Mouse (Mus musculus) cerebellum, adult 18-20 months (tissue): ENCODE measurements around the gene Rnf126.

Experiments
- DNase-seq, 2 experiments: peaks; one replicate each; pipeline ENCODE4 v3.0.0; 2021

The Rnf126 gene

DNA sequence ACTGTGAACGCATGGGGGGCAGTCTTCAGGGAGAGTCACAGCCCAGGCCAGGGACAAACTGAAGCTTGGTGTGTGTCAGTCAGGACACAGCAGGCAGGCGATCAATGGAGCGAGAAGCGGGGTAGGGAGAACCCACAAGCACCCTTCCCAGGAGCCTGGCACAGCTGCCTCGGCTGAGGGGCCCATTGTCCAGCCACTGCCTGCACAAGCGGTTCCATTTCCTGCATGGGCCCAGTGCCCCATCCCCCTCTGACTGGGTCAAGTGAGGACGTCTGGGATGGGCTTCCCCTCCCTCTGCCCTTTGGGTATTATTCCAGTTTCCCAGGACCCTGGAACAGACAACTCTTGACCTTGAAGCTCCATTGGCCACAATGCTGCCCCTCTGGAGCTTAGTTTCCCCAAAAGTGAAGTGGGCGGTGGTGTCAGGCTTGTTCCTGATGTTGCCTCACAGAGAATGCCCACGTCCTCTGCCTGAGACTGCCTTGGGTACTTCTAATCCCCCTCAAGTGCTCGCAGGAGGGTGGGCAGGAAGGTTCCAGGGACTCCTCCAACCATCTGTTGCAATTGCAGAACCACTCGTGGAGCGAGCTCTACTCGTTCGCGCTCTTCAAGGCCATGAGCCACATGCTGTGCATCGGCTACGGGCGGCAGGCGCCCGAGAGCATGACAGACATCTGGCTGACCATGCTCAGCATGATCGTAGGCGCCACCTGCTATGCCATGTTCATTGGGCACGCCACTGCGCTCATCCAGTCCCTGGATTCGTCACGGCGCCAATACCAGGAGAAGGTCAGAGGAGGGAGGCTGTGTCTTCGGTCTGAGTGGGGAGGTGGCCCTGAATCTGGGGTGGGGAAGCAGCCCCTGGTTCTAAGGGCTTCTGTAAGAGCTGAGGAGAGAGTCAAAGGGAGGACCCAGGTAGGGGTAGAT is 38.2 kb downstream of the Rnf126 start:
- no peak for DNase-seq

DNA sequence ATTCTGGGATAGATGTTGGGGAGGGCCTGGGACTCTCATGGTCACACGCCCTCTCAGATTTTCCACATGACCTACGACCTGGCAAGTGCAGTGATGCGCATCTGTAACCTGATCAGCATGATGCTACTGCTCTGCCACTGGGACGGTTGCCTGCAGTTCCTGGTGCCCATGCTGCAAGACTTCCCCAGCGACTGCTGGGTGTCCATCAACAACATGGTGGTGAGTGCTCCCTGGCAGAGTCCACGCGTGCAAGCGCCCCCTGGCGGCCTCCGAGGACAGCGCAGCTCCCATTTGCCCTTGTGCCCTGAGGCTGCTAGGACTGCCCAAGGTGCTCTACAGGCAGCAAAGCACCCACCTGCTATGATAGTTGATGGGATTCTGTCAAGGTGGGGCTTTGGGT is 40.7 kb downstream of the Rnf126 start:
- peak; percentile 58 to 67 for DNase-seq

DNA sequence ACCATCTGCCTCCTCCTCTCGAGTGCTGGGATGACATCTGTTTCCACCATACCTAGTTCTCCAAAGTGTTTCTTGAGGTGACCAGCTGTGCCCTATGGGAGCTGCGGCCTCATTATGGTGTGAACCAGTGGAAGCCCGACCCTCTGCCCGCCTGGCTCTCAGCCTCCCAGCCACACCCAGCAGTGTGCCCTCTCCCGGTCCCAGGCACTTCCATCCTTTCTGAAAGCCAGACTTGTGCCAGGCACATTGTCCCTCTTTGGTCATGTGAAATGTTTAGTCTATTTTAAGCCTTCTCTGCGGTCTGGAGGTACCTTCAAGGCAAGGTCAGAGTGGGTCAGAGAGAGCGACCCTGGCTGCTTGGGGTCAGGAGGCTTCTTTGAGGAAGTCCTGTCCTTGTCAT is 43.1 kb downstream of the Rnf126 start:
- no peak for DNase-seq

GRCm38 (mm10) chr10:79723047-79723446 is 43.7 kb downstream of the Rnf126 start:
- no peak for DNase-seq

DNA sequence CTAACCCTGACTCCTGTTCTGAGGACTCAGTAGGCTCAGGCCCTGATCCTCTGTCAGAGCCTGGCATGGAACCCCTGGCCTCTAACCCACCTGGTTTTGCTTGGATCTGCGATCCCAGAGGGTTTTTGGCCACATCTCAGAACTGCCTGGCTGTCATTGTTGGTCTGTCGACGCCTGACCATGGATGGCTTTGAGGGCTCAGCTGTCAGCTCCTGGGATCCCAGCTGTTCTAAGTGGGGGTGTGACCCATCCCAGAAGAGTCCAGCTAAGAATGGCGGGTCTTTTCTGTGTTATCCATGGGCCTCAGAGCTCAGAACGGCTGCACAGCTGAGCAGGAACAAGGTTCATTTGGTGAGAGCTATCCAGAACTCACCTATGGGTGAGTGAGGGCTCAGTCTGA is 45.7 kb downstream of the Rnf126 start:
- DNase-seq, result no peak

DNA sequence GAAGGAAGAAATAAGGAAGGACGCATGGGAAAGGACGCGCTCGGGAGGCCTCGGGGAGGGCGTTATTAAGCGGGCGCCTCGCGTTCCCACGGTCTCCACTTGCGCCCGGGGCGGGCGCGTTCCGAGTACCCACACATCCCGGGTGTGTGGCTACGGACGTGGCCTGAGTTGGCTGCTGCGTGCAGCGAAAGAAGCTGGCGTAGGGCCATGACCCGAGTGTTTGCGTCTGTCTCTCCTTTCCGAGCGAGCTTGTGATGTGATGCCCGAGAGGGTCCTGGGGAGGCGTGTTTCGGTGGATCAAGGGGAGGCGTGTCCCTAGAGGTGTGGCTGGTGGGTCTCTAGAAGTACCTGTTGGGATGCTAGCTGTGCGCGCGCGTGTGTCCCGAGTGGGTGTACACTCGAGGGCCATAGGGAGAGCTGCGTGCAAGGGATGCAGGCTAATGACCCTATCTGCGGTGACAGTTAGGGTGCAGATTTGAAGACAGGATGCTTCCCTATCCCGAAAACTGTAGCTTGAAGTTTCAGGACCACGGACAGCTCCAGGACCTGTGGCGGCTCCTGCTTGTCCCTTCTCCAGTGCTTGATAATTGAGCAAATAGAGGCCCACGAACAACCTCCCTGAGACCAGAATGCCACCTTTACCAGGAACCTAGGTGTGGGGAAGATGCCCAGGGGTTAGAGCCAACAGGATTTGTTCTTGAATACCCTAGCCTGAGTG is 49.0 kb downstream of the Rnf126 start:
- DNase-seq, result peak in 1 of 2 experiments; percentile 63

DNA sequence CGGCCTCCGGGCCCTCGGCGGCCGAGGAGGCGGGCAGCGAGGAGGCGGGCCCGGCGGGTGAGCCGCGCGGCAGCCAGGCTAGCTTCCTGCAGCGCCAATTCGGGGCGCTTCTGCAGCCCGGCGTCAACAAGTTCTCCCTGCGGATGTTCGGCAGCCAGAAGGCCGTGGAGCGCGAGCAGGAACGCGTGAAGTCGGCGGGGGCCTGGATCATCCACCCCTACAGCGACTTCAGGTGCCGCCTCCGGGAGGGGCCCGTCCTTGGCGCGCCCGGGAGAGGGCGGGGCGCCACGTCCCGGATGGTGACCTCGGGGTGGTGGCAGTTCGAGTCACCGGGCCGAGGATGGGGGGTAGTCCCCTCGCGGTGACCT is 49.8 kb downstream of the Rnf126 start:
- peak; percentile 70 to 77 for DNase-seq

DNA sequence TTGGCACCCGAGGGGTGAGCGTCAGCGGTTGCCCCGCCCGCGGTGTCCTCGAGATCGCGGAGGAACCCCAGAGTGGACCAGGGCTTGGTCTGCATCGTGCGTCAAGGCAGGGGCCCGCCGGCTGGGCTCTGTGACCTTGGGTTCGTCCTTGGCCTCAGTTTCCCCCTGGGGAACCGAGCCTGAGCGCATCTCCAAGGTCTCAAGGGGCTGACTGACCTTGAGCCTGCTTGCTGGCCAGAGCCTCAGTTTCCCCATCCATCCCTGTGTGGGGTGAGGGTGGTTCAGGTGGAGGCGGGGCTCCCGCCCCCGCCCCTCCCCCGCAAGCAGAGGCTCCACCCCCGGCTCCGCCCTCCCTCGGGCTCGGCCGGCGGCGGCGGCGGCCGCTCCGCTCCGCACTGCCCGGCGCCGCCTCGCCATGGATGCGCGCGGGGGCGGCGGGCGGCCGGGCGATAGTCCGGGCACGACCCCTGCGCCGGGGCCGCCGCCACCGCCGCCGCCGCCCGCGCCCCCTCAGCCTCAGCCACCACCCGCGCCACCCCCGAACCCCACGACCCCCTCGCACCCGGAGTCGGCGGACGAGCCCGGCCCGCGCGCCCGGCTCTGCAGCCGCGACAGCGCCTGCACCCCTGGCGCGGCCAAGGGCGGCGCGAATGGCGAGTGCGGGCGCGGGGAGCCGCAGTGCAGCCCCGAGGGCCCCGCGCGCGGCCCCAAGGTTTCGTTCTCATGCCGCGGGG is 50.3 kb downstream of the Rnf126 start, which contains the start of gene Hcn2:
TSS of gene Hcn2 (plus strand) at position 381 of the 734 bp plus-strand sequence.
- peak; percentile 58 to 77 for DNase-seq

- DNase-seq, result no peak
Observed at GRCm38 (mm10) chr10:79714996-79715395, 51.8 kb downstream of the Rnf126 start.

DNA sequence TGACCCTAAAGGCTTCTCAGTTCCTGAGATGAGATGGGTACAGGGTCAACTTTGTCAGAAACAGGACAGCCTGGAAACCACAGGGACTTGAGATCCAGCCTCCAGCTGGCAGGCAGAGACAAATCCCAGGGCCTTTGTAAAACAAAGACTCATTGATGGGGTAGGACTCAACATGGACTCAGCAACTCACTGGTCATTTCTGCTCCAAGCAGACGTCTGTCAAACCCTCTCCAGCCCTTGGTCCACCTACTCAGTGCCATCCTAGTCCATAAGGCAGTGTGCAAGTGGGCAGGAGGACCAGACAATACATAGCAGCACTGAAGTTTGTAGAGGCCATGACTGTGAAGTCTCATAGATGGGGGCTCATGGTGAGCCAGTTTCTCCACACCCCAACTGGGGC is 53.6 kb downstream of the Rnf126 start:
- no peak for DNase-seq

GRCm38 (mm10) chr10:79712499-79713126 is 54.1 kb downstream of the Rnf126 start:
- DNase-seq, result peak; percentile 86 to 87

DNA sequence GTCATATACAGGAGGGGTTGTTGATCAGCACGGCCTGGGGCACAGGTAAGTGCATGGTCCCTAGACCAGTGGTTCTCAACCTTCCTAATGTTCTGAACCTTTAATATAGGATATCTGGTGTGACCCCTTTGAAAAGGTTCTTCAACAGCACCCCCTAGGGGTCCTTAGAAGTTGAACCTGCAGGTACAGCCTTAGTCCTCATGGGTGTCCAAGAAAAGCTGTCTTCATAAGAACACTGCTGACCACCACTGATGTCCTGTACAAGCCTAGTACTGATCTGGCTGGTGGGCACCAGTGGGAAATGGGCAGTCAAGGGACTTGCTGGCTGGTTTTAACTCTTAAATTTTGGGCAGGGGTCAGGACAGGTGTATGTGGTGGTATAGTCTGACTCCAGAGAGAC is 54.7 kb downstream of the Rnf126 start:
- no peak for DNase-seq

GRCm38 (mm10) chr10:79709307-79709706 is 57.4 kb downstream of the Rnf126 start:
- DNase-seq, result no peak

DNA sequence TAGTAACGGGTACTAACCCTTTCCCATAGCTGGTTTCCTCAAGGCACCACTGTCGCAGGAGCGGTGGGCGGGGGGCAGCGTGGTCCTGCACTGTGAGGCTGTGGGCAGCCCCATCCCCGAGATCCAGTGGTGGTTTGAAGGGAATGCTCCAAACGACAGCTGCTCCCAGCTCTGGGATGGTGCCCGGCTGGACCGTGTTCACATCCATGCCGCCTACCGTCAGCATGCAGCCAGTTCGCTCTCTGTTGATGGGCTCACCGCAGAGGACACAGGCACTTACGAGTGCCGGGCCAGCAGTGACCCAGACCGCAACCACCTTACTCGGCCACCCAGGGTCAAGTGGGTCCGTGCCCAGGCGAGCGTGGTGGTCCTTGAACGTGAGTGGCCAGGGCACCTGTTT is 58.1 kb downstream of the Rnf126 start:
- no peak for DNase-seq
